Comparison of ENCODE assay signal across 34 mouse cellular contexts in genomic region chr1:131739481-131740160, GRCm38 (mm10). TPM values are rescaled to one million over a fixed set of nuclear protein-coding genes. Genes with fewer than 3 reads are reported as not detected.
DNase-seq lines count a peak whose midpoint lies in the region; ATAC-seq and TF ChIP-seq lines count a peak whose summit lies in the region.
"Had no signal": no experiment of that assay in that cellular context is flagged by ENCODE, and none has a peak within 500 bp of the region (broad histone marks: within the 10 kb centered on the region; RNA-seq: fewer than 3 reads in every experiment).

No protein-coding gene starts in this region.

- H3K4me3 ChIP-seq in lung, embryonic 14.5 days (ENCODE audit: low read depth, low read length) = no peak overlapping the region
- H3K4me3 ChIP-seq in lung, adult 2 months (replicated peaks; ENCODE audit: extremely low read depth, low read depth, low read length) = no peak overlapping the region
- H3K4me3 ChIP-seq: embryonic facial prominence, embryonic 12.5 days; hindbrain, embryonic 10.5 days; hindbrain, embryonic 15.5 days; limb, embryonic 12.5 days; liver, embryonic 15.5 days; midbrain, embryonic 10.5 days; myocyte; neural tube, embryonic 13.5 days had no signal

- ATAC-seq in lung, embryonic 14.5 days (ENCODE audit: insufficient read depth) = no peak
- ATAC-seq: activated CD4-positive, CD25-positive, alpha-beta regulatory T cell, adult 4 months; forebrain, embryonic 14.5 days; inflammation-experienced regulatory T-cells, adult 6 months; lung, postnatal 0 days; midbrain, embryonic 16.5 days had no signal

- H3K36me3 ChIP-seq in lung, embryonic 14.5 days (ENCODE audit: insufficient read depth) = no peaks in the 10 kb centered on the region
- H3K36me3 ChIP-seq: embryonic facial prominence, embryonic 12.5 days; hindbrain, embryonic 10.5 days; hindbrain, embryonic 15.5 days; limb, embryonic 12.5 days; liver, embryonic 15.5 days; midbrain, embryonic 10.5 days; neural tube, embryonic 13.5 days had no signal

- H3K9ac ChIP-seq in lung, embryonic 14.5 days = no peak overlapping the region
- H3K9ac ChIP-seq: embryonic facial prominence, embryonic 12.5 days; hindbrain, embryonic 15.5 days; limb, embryonic 12.5 days; liver, embryonic 15.5 days; neural tube, embryonic 13.5 days had no signal

- TF ChIP-seq POLR2A in lung, adult 2 months (IDR thresholded peaks at IDR 0.05; ENCODE audit: borderline replicate concordance, extremely low read depth, low read depth, low read length) = no peak

- peaks cover 3% of the 10 kb centered on the region; the same call in 1 of the 2 replicates for H3K4me1 ChIP-seq in lung, embryonic 14.5 days (ENCODE audit: insufficient read depth)
- 0 out of 2 replicates have a peak, but pooled peaks cover 2% of the 10 kb centered on the region for H3K4me1 ChIP-seq in lung, adult 2 months (ENCODE audit: control insufficient read depth, insufficient read depth, low read length)
- H3K4me1 ChIP-seq: hindbrain, embryonic 15.5 days; limb, embryonic 12.5 days; neural tube, embryonic 13.5 days had no signal

- no peak overlapping the region for H3K27ac ChIP-seq in lung, embryonic 14.5 days (ENCODE audit: low read depth)
- H3K27ac ChIP-seq: embryonic facial prominence, embryonic 12.5 days; hindbrain, embryonic 10.5 days; hindbrain, embryonic 15.5 days; limb, embryonic 12.5 days; liver, embryonic 15.5 days; midbrain, embryonic 10.5 days; neural tube, embryonic 13.5 days had no signal

- no peaks in the 10 kb centered on the region for H3K27me3 ChIP-seq in lung, embryonic 14.5 days (ENCODE audit: insufficient read depth, low read length)
- H3K27me3 ChIP-seq: embryonic facial prominence, embryonic 12.5 days; hindbrain, embryonic 15.5 days; limb, embryonic 12.5 days; neural tube, embryonic 13.5 days had no signal

- TF ChIP-seq CTCF in lung, embryonic 14.5 days (IDR thresholded peaks at IDR 0.05; ENCODE audit: low read depth) = no peak
- TF ChIP-seq CTCF in lung, adult 2 months (IDR thresholded peaks at IDR 0.05; ENCODE audit: insufficient read depth, low read length) = no peak

- H3K9me3 ChIP-seq in lung, embryonic 14.5 days (ENCODE audit: low read depth, low read length) = no peaks in the 10 kb centered on the region
- H3K9me3 ChIP-seq: embryonic facial prominence, embryonic 12.5 days; hindbrain, embryonic 10.5 days; hindbrain, embryonic 15.5 days; limb, embryonic 12.5 days; liver, embryonic 15.5 days; midbrain, embryonic 10.5 days; neural tube, embryonic 13.5 days had no signal

- H3K4me2 ChIP-seq in lung, embryonic 14.5 days = no peak overlapping the region
- H3K4me2 ChIP-seq: embryonic facial prominence, embryonic 12.5 days; hindbrain, embryonic 15.5 days; limb, embryonic 12.5 days; liver, embryonic 15.5 days; neural tube, embryonic 13.5 days had no signal

- peak; percentile 44 to 46 for DNase-seq in cerebellum, postnatal 10 days
- DNase-seq in cerebellum, adult 9-10 months = no peak
- DNase-seq in heart, postnatal 10 days = peak; percentile 42 to 63
- no peak for DNase-seq in heart, postnatal 36 days
- peak; percentile 59 for DNase-seq in lung, embryonic 14.5 days
- DNase-seq in lung, adult 2 months = no peak
- peak; percentile 42 for DNase-seq in gastrocnemius, postnatal 25 days
- no peak for DNase-seq in cerebellum, adult 9-11 months
- DNase-seq: adrenal gland, adult 2 months; adrenal gland, postnatal 36 days; cerebellum, adult 18-20 months; cerebellum, postnatal 36 days; embryo, embryonic 11 days; kidney, adult 11 months; kidney, postnatal 14 days; right cerebral cortex, postnatal 4 days; thymus, adult 2 months; thymus, postnatal 36 days had no signal

- intact Hi-C loops in heart, postnatal 10 days (cut with DNase I) = no loop called here
- intact Hi-C loops in heart, postnatal 36 days (cut with DNase I) = no loop called here

- 86% methylated on average over 9 of the region's 9 CpGs for WGBS in lung, embryonic 14.5 days
- 80% methylated on average over 9 of the region's 9 CpGs for WGBS in lung, adult 2 months

RNA-seq across cellular contexts. Expression of gene Slc26a9, which starts 4.2 kb away (rescaled TPM):
- not detected for total RNA-seq in heart, postnatal 10 days (2021)
- total RNA-seq in heart, postnatal 36 days (2021) = not detected
- 4.7 and 4.9 TPM in 2 replicates for polyA plus RNA-seq in lung, embryonic 14.5 days (2014; fragmentation: Nextera tagmentation; extraction: Ambion mirVana)
- 25.6 and 38.8 TPM in 2 replicates for polyA plus RNA-seq in lung, adult 2 months (2012; rRNA removed)
- not detected for total RNA-seq in gastrocnemius, postnatal 25 days (2021)
- total RNA-seq: adrenal gland, postnatal 36 days; CH12.LX had no signal
- polyA plus RNA-seq: activated CD4-positive, CD25-positive, alpha-beta regulatory T cell, adult 4 months; C2C12; inflammation-experienced regulatory T-cells, adult 6 months; limb, embryonic 12.5 days; liver, adult 2 months; liver, embryonic 15.5 days; midbrain, embryonic 10.5 days; myocyte; neural tube, embryonic 13.5 days had no signal

RNA-seq across cellular contexts. Expression of gene Rab7b, which starts 51.1 kb away (rescaled TPM):
- 1 to 10 TPM; 4.0 to 5.9 TPM for total RNA-seq in heart, postnatal 10 days (2021)
- 1 to 10 TPM; 4.3 to 4.5 TPM for total RNA-seq in heart, postnatal 36 days (2021)
- polyA plus RNA-seq in lung, embryonic 14.5 days (2014; fragmentation: Nextera tagmentation; extraction: Ambion mirVana) = 1.4 and 1.6 TPM in 2 replicates
- polyA plus RNA-seq in lung, adult 2 months (2012; rRNA removed) = 7.4 and 8.4 TPM in 2 replicates
- 1 to 10 TPM; 3.7 to 4.1 TPM for total RNA-seq in gastrocnemius, postnatal 25 days (2021)
- total RNA-seq: CH12.LX had no signal
- polyA plus RNA-seq: activated CD4-positive, CD25-positive, alpha-beta regulatory T cell, adult 4 months had no signal

RNA-seq across cellular contexts. Expression of gene Pm20d1, which starts 57.6 kb away (rescaled TPM):
- total RNA-seq in heart, postnatal 10 days (2021) = 1 to 10 TPM; 3.0 to 4.0 TPM
- total RNA-seq in heart, postnatal 36 days (2021) = 1 to 10 TPM; 5.7 to 7.0 TPM
- polyA plus RNA-seq in lung, embryonic 14.5 days (2014; fragmentation: Nextera tagmentation; extraction: Ambion mirVana) = 0.08 and 0.50 TPM in 2 replicates
- polyA plus RNA-seq in lung, adult 2 months (2012; rRNA removed) = 1.8 and 2.6 TPM in 2 replicates
- 1 to 10 TPM in 1 of 2 experiments, under 1 TPM in 1; 0.82 to 1.3 TPM for total RNA-seq in gastrocnemius, postnatal 25 days (2021)
- polyA plus RNA-seq: activated CD4-positive, CD25-positive, alpha-beta regulatory T cell, adult 4 months had no signal

Comparison
In these comparisons a context has a peak if more than half of its experiments do, and no peak if none do; other contexts are left out.
1. DNase-seq: peak in cerebellum, postnatal 10 days (2 of 2), heart, postnatal 10 days (2 of 2), lung, embryonic 14.5 days (single experiment) and gastrocnemius, postnatal 25 days (single experiment); none in cerebellum, adult 9-10 months (single experiment), heart, postnatal 36 days (0 of 2), lung, adult 2 months (single experiment) and cerebellum, adult 9-11 months (single experiment).